Mouse (Mus musculus) natural killer cell, adult 2 months (primary cell): Measurements from ENCODE around the gene Gng8.

Source experiments
- DNase-seq, 2 experiments: peaks; one replicate each; pipeline ENCODE4 v3.0.0; 2022; ENCODE audit warnings: low spot score in 2 of 2

Gng8 gene

GRCm38 (mm10) chr7:16907842-16908241, 16.3 kb downstream of the Gng8 start:
- DNase-seq = no peak

GRCm38 (mm10) chr7:16908367-16908766, 16.8 kb downstream of the Gng8 start:
- no peak for DNase-seq

GRCm38 (mm10) chr7:16908859-16909258, 17.3 kb downstream of the Gng8 start:
- DNase-seq = no peak

GRCm38 (mm10) chr7:16909909-16910308, 18.3 kb downstream of the Gng8 start:
- DNase-seq = no peak

GRCm38 (mm10) chr7:16911904-16912303, 20.3 kb downstream of the Gng8 start:
- no peak for DNase-seq

GRCm38 (mm10) chr7:16912360-16912759, 20.8 kb downstream of the Gng8 start:
- no peak for DNase-seq

- peak; percentile 48 to 70 for DNase-seq
Observed at GRCm38 (mm10) chr7:16913806-16914452, 22.3 kb downstream of the Gng8 start.

- DNase-seq = no peak
Observed at GRCm38 (mm10) chr7:16914453-16915343, 23.1 kb downstream of the Gng8 start.

GRCm38 (mm10) chr7:16915461-16916340, 24.1 kb downstream of the Gng8 start:
- DNase-seq = no peak

GRCm38 (mm10) chr7:16916342-16917265, 25.0 kb downstream of the Gng8 start:
- no peak for DNase-seq

GRCm38 (mm10) chr7:16917447-16917846, 25.9 kb downstream of the Gng8 start:
- DNase-seq = no peak

GRCm38 (mm10) chr7:16918014-16918413, 26.4 kb downstream of the Gng8 start:
- DNase-seq = no peak

GRCm38 (mm10) chr7:16918670-16919069, 27.1 kb downstream of the Gng8 start:
- no peak for DNase-seq

GRCm38 (mm10) chr7:16919395-16920149, 28.0 kb downstream of the Gng8 start:
- DNase-seq = no peak

- DNase-seq = no peak
Observed at GRCm38 (mm10) chr7:16920150-16920579, 28.6 kb downstream of the Gng8 start.

GRCm38 (mm10) chr7:16920818-16921791, 29.5 kb downstream of the Gng8 start:
- no peak for DNase-seq

GRCm38 (mm10) chr7:16921881-16922335, 30.3 kb downstream of the Gng8 start:
- DNase-seq = no peak

GRCm38 (mm10) chr7:16922360-16922973, 30.9 kb downstream of the Gng8 start:
- DNase-seq = no peak
